Mouse (Mus musculus): ENCODE measurements around the gene Svbp.

- TF ChIP-seq CTCF (IDR thresholded peaks at IDR 0.05; ENCODE audit: control insufficient read depth, insufficient read depth, insufficient replicate concordance, low read depth, low read length) (peak; percentile 54; the same call in 1 of the 2 replicates), POLR2A (IDR thresholded peaks at IDR 0.05; ENCODE audit: control insufficient read depth, low read depth, low read length) (no peak)
Observed at GRCm38 (mm10) chr4:119241664-119242063, 46.6 kb downstream of the Svbp start.
